Mouse (Mus musculus) lung, adult 2 months (tissue): Measurements from ENCODE around the gene Ndufb11.

Source experiments
- CTCF ChIP-seq: fragments of 200-500 bp; IDR thresholded peaks from 2 replicates; pipeline ENCODE4 v1.5.1; 2011; ENCODE audit warnings: mild to moderate bottlenecking, low read length, control low read depth; ENCODE audit not compliant: insufficient read depth
- POLR2A ChIP-seq: fragments of 200-500 bp; IDR thresholded peaks from 2 replicates; pipeline ENCODE4 v1.6.1; 2011; ENCODE audit warnings: low read depth, mild to moderate bottlenecking, control low read depth, low read length, borderline replicate concordance; ENCODE audit errors: extremely low read depth

- TF ChIP-seq CTCF (no peak), POLR2A (no peak)
These were observed 532 bp upstream of the Ndufb11 start for GRCm38 (mm10) chrX:20617903-20618399.
